Mouse (Mus musculus) cerebellum, adult 2 months (tissue): ENCODE results near the gene Il34.

Experiments
- CTCF ChIP-seq: fragments of 200-500 bp; IDR thresholded peaks from 2 replicates; pipeline ENCODE4 v1.5.1; 2011; ENCODE audit warnings: low read depth, mild to moderate bottlenecking, control low read depth, low read length, moderate library complexity, borderline replicate concordance; ENCODE audit not compliant: insufficient read depth
- POLR2A ChIP-seq: fragments of 200-500 bp; IDR thresholded peaks from 2 replicates; pipeline ENCODE4 v1.6.1; 2011; ENCODE audit warnings: low read length, control low read depth, borderline replicate concordance; ENCODE audit not compliant: insufficient read depth

- TF ChIP-seq CTCF (no peak), POLR2A (no peak)
These were observed 110.9 kb downstream of the Il34 start for GRCm38 (mm10) chr8:110694826-110695225.
